Mouse (Mus musculus): Measurements from ENCODE around the gene Pmpca.

Gene Pmpca

GRCm38 (mm10) chr2:26423086-26423485, 33.9 kb downstream of the Pmpca start:
- in situ Hi-C loops (cut with MboI; ENCODE audit: low sequenced_read_pairs): no loop called here

DNA sequence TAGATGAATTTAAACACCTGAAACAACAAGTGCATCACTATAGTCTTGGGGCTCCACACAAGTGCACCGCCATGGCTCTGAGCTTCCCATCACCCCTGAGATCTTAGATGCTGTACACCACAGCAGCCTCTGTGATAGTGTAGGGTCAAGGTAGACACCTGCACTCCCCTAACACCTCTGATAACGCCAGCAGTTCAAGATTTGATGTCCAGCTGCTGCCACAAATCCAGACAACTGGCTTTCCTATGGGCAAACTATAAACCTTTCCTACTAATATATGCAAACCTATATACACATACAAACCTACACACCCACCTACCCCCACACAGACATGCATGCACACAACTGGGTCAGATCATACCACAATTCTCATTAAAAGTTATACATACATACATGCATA, 35.4 kb downstream of the Pmpca start:
- in situ Hi-C loops (cut with MboI; ENCODE audit: low sequenced_read_pairs): no loop called here

DNA sequence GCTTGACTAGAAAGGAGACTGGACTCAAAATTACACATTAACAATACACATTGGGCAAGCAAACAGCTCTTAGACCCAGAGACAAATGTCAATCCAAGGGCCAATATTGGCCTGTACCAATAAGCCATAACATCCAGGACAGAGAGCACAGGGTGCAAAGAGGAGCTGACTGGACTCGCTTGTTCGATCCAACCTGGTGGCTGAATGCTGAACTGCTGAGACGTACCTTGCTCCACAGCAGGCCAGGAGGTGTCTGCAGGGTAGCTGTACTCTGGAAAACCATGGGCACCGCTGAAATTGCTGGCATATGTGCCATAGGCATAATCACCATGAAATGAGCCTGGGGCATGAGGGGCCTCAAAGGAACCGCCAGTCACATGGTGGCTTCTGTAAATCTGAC, 40.7 kb downstream of the Pmpca start:
- in situ Hi-C loops (cut with MboI; ENCODE audit: low sequenced_read_pairs): no loop called here

DNA sequence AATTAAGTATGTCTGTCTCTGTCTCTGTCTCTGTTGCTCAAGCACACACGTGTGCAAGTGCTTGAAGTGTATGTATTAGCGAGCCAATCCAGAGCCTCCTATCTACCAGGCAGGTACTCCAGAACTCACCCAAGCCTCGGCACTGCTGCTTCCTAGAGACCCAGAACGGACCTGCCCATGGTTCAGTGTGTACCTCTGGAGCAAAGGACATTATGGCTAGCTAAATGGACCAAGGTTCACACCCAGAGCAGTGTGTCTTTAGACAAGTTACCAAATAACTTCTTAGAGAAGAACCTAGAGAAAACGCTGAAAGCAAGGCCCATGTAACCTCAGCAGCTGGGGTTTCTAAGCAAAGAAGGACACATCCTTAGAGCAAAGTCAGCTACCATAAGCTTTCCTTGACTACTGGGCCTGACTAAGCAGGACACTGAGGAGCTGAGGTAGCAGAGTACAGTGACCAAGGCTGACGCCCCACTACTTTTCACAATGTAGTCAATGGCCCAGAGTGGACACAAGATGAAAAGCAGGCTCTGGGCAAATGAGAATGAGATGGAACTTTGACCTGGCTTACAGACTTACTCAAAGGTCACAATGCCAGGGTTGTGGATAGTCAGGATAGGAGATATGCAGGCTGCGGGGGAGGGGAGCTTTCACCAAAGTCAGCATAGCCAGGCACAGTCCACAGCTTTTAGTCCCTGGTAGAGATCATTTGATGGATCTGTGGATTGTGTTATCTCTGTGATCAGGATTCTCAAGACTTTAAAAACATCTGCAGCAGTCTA, 45.8 kb downstream of the Pmpca start:
- in situ Hi-C loops (cut with MboI; ENCODE audit: low sequenced_read_pairs): no loop called here

DNA sequence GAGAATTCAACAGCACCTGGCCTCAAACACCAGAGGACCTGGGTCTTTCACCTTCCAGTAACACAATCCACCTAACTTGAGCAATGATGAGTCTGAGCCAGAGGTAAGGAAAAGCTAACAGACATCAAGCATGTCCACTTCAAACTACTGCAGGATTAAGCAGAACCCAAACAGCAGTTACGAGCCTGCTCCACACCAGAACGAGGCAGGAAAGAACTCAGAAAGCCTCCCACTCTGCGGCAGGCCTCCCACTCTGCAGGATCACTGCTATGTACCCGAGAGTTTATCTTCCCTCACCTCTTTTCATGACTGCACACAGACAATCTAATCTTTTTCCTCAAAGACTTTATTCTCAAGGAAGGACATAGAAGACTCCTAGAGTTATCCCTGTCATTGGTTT, 48.1 kb downstream of the Pmpca start:
- in situ Hi-C loops (cut with MboI; ENCODE audit: low sequenced_read_pairs): no loop called here

- in situ Hi-C loops (cut with MboI; ENCODE audit: low sequenced_read_pairs): no loop called here
Measured at GRCm38 (mm10) chr2:26438373-26438772, 49.2 kb downstream of the Pmpca start.

DNA sequence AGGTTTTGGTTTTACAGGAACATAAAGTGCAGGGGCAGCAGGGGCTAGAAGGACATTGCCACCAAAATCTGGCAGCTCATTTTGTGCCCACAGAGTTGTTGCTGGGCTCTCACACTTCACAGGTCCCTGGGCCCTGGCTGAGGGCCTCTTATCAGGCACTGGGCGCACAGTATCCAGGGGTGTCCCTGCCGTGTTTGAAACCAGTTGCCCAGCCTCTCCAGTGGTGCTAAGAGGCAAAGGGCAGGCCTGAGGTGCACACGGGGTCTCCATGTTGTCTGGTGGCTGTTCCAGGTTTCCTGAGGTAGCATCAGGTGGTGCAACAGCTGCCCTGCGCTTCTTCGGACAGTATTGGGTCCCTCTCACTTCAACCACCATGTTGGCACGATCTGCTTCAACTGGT, 50.5 kb downstream of the Pmpca start:
- in situ Hi-C loops (cut with MboI; ENCODE audit: low sequenced_read_pairs): no loop called here

- in situ Hi-C loops (cut with MboI; ENCODE audit: low sequenced_read_pairs): no loop called here
Measured at GRCm38 (mm10) chr2:26441261-26441660, 52.1 kb downstream of the Pmpca start.

- in situ Hi-C loops (cut with MboI; ENCODE audit: low sequenced_read_pairs): no loop called here
Measured at GRCm38 (mm10) chr2:26441688-26442087, 52.5 kb downstream of the Pmpca start.

- in situ Hi-C loops (cut with MboI; ENCODE audit: low sequenced_read_pairs): no loop called here
Measured at GRCm38 (mm10) chr2:26442843-26443242, 53.7 kb downstream of the Pmpca start.

- in situ Hi-C loops (cut with MboI; ENCODE audit: low sequenced_read_pairs): no loop called here
Measured at GRCm38 (mm10) chr2:26443876-26444275, 54.7 kb downstream of the Pmpca start.

DNA sequence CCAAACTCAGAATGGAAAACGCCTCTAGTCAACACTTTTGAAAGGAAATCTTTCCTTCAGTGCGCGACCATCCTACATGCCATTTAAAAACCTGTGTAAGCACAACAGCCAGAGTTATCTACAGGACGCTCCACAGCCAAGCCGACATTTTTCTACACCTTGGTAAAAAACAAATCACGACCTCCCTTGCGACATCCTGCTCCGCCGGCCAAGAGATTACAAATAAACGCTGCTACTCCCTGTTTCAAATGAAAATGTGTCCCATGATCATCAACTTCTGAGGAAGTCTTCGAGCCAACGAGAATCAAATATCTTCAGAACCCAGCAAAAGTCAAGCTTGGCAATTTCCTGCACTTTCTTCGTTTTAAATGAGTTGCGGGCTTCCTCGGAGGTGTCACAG, 55.2 kb downstream of the Pmpca start:
- in situ Hi-C loops (cut with MboI; ENCODE audit: low sequenced_read_pairs): no loop called here

GRCm38 (mm10) chr2:26444946-26445665, 56.0 kb downstream of the Pmpca start, which contains the start of gene Sec16a:
Sec16a (minus strand) TSS chr2:26445216.
- in situ Hi-C loops (cut with MboI; ENCODE audit: low sequenced_read_pairs): no loop called here

DNA sequence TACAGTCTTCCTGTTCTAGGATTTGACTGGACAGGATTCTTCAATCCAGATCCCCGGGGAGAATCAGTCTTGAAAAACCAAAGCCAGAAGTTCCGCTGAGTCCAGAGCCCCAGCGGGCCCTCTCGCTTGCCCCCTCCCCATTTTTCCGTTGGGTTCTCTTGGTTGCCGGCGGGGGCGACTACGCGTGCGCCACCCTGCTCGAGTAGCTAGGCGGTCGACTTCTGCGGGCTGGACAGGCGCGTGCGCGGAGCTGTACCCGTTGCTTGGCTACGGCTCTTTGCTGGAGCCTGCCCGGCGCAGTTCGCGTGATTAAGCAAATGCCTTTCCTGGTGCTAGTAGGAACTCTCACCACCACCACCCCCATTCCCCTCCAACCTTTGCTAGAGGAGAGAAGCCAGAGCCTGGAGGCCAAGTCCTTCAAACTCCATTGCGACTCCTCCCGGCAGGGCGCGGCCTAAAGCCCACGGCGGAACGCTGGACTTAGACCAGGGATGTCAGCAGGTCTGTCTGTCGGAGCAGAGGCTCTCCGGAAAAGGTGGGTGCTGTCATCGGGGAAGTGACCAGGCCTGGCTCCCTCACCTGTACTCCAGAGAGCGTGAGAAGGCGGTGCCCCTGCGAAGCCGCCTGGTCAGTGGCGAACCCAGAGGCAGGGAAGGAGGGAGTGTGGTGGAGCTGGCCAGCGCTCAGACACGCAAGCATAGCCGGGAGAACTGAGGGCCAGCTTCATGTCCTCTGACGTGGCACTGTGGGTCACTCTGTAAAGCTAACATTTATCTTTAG, 56.7 kb downstream of the Pmpca start:
- in situ Hi-C loops (cut with MboI; ENCODE audit: low sequenced_read_pairs): no loop called here

- in situ Hi-C loops (cut with MboI; ENCODE audit: low sequenced_read_pairs): no loop called here
Measured at GRCm38 (mm10) chr2:26446671-26447070, 57.5 kb downstream of the Pmpca start.
